Mouse (Mus musculus) heart, embryonic 16.5 days (tissue): Measurements from ENCODE around the gene 4930432M17Rik. TPM values are rescaled to one million over a fixed set of nuclear protein-coding genes. Genes with fewer than 3 reads are reported as not detected.

ENCODE experiments used
- polyA plus RNA-seq: library from polyadenylated mRNA; unstranded; fragments of >200 nt; fragmentation: Nextera tagmentation; extraction: Ambion mirVana; gene quantifications from 2 replicates; pipeline ENCODE4 v1.2.1, GENCODE M21; 2015

4930432M17Rik gene
- polyA plus RNA-seq, 1 experiment from 2014 or later = not detected

Other genes starting within 250 kb of the 4930432M17Rik start
- 370 and 406 TPM in 2 replicates for gene Cnn3, start 244.3 kb upstream of the 4930432M17Rik start, polyA plus RNA-seq
- 1.2 and 2.5 TPM in 2 replicates for gene Slc44a3, start 138.4 kb upstream of the 4930432M17Rik start, polyA plus RNA-seq
- 8.9 and 10.4 TPM in 2 replicates for gene F3, start 52.8 kb downstream of the 4930432M17Rik start, polyA plus RNA-seq
- 48.2 and 49.8 TPM in 2 replicates for gene Abcd3, start 144.5 kb downstream of the 4930432M17Rik start, polyA plus RNA-seq